Mouse (Mus musculus): ENCODE results near the gene Mmp12.

DNA sequence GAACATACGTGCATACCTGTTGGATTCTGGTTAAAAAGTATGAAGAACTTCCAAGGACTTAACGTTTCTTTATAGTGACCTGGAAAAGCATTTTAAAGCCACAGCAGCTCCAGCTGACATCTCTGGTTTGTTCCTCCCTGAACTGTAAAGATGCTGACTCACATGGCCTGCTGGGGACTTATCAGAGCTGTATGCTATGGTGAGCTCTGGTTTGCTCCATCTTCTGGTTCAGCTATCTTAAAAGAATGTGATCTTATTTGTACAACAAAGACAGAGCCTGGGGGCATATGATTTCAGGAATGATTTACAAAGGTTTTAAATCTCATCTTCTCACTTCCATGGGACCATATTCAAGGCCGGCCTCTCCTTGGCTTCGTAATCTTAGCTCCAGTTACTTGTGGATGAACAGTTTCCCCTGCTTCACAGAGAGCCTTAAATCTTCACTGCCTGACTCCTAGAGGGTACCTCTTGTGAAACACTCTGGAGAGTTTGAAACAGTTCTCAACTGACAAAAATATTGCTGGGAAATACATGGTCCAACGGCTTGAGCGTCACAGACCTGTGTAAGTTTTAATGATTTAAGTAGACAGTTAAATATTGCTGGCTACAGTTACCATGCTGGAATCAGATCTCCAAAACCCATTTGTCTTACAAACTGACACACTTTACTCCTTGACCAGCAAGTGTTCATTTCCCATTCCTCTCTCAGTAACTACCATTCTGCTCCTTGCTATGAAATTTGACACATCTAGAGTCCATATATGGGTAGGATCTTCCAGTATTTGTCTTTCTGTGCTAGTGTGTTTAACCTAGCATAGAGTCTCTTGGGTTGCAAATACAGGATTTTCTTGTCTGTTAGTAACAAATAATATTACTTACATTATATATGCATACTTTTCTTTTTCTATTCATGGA is 8.2 kb upstream of the Mmp12 start:
- TF ChIP-seq CTCF (IDR thresholded peaks at IDR 0.05; ENCODE audit: low read depth) (no peak), EP300 (IDR thresholded peaks at IDR 0.05; ENCODE audit: low read depth) (no peak)

Data from liver, embryonic 14.5 days (tissue).